Mouse (Mus musculus) ES-E14 (cell line): Measurements from ENCODE around the gene Srpk2. TPM values are rescaled to one million over a fixed set of nuclear protein-coding genes. Genes with fewer than 3 reads are reported as not detected.

Experiments
- DNase-seq: peaks from one replicate; pipeline ENCODE4 v3.0.0-alpha.2; 2013; ENCODE audit warnings: low read depth, low spot score
- H3K27ac ChIP-seq: 2 replicates; pipeline ENCODE4 v1.5.1; 2012; ENCODE audit warnings: low read depth, mild to moderate bottlenecking, low read length, moderate library complexity, mixed read lengths; ENCODE audit not compliant: poor library complexity, insufficient read depth, severe bottlenecking
- H3K36me3 ChIP-seq: 2 replicates; pipeline ENCODE4 v1.6.1; 2012; ENCODE audit warnings: mild to moderate bottlenecking, low read length, moderate library complexity, mixed read lengths; ENCODE audit not compliant: control insufficient read depth, poor library complexity, insufficient read depth, severe bottlenecking
- H3K4me1 ChIP-seq, 2 experiments: fragments of 150-350 bp in 1 of 2; sonication (generic) in 1 of 2; 2 replicates each; pipeline ENCODE4 v1.6.1; 2012; ENCODE audit warnings: low read length in 2 of 2, mild to moderate bottlenecking in 1 of 2, mixed read lengths in 1 of 2; ENCODE audit not compliant: control insufficient read depth in 2 of 2, insufficient read depth in 2 of 2, poor library complexity in 1 of 2
- H3K4me3 ChIP-seq, 2 experiments: fragments of 150-350 bp in 1 of 2; sonication (generic) in 1 of 2; 2 replicates each; pipeline ENCODE4 v1.5.1; 2012; ENCODE audit warnings: low read length in 2 of 2, low read depth in 1 of 2, mild to moderate bottlenecking in 1 of 2, mixed read lengths in 1 of 2; ENCODE audit not compliant: insufficient read depth in 1 of 2, poor library complexity in 1 of 2, severe bottlenecking in 1 of 2
- H3K9ac ChIP-seq: 2 replicates; pipeline ENCODE4 v1.6.1; 2012; ENCODE audit warnings: low read depth, mild to moderate bottlenecking, low read length, mixed read lengths; ENCODE audit not compliant: poor library complexity, insufficient read depth, severe bottlenecking
- H3K9me3 ChIP-seq: fragments of 150-350 bp; sonication (generic); 2 replicates; pipeline ENCODE4 v1.6.1; 2012; ENCODE audit warnings: low read depth, mild to moderate bottlenecking, low read length; ENCODE audit not compliant: control insufficient read depth, insufficient read depth
- CHD2 ChIP-seq: IDR thresholded peaks from 2 replicates; pipeline ENCODE4 v1.6.1; 2014; ENCODE audit warnings: mild to moderate bottlenecking, low read depth, low read length, inconsistent platforms
- HCFC1 ChIP-seq: IDR thresholded peaks from 2 replicates; pipeline ENCODE4 v1.6.1; 2012; ENCODE audit warnings: low read length, inconsistent platforms, borderline replicate concordance; ENCODE audit not compliant: insufficient read depth
- MAFK ChIP-seq: IDR thresholded peaks from 2 replicates; pipeline ENCODE4 v1.6.1; 2014; ENCODE audit warnings: mild to moderate bottlenecking, low read depth, low read length, inconsistent platforms; ENCODE audit not compliant: insufficient read depth
- ZC3H11A ChIP-seq: IDR thresholded peaks from 2 replicates; pipeline ENCODE4 v1.6.1; 2012; ENCODE audit warnings: low read depth, mild to moderate bottlenecking, inconsistent platforms, low read length, borderline replicate concordance
- ZNF384 ChIP-seq: IDR thresholded peaks from 2 replicates; pipeline ENCODE4 v1.6.1; 2012; ENCODE audit warnings: low read depth, low read length, inconsistent platforms
- in situ Hi-C, 2 experiments: fragments of 600-800 bp; cut with MboI; formaldehyde crosslinking; loops; one replicate each; pipeline ENCODE4 v1.15.1; 2025; ENCODE audit warnings: low sequenced_read_pairs in 2 of 2, inconsistent platforms in 1 of 2; ENCODE audit not compliant: unreplicated experiment in 2 of 2
- total RNA-seq: library from RNA; depleted of rRNA; stranded (reverse); fragments of 300-350 nt; gene quantifications from 2 replicates; pipeline ENCODE4 v1.2.3, GENCODE M21; 2012

Gene Srpk2
- total RNA-seq, 1 experiment, result 23.3 TPM

GRCm38 (mm10) chr5:23683431-23683830 lies 986 bp downstream of the Srpk2 start:
- TF ChIP-seq ZC3H11A, result no peak
- no peak for TF ChIP-seq MAFK
- no peak for TF ChIP-seq HCFC1
- TF ChIP-seq ZNF384, result no peak
- TF ChIP-seq CHD2, result no peak
- H3K9ac ChIP-seq, result no peak overlapping the region
- H3K9me3 ChIP-seq, result no peaks in the 10 kb centered on the region
- in situ Hi-C loops, result no loop called here
- H3K4me1 ChIP-seq, result peaks cover 0 to 2% of the 10 kb centered on the region in 2 experiments; a peak in 1 of 4 replicates
- H3K4me3 ChIP-seq, result no peak overlapping the region
- no peaks in the 10 kb centered on the region for H3K36me3 ChIP-seq
- H3K27ac ChIP-seq, result no peak overlapping the region
- no peak for DNase-seq

GRCm38 (mm10) chr5:23679006-23679405 lies 5.4 kb downstream of the Srpk2 start:
- no peak for TF ChIP-seq MAFK
- no peak for TF ChIP-seq CHD2
- TF ChIP-seq HCFC1, result no peak
- no peak for TF ChIP-seq ZNF384
- TF ChIP-seq ZC3H11A, result no peak
- DNase-seq, result no peak
- in situ Hi-C loops, result no loop called here
- no peak overlapping the region for H3K27ac ChIP-seq
- H3K4me1 ChIP-seq, result peaks cover 2 to 5% of the 10 kb centered on the region in 2 experiments; a peak in 3 of 4 replicates
- H3K36me3 ChIP-seq, result no peaks in the 10 kb centered on the region
- no peak overlapping the region for H3K9ac ChIP-seq
- H3K4me3 ChIP-seq, result no peak overlapping the region
- no peaks in the 10 kb centered on the region for H3K9me3 ChIP-seq

DNA sequence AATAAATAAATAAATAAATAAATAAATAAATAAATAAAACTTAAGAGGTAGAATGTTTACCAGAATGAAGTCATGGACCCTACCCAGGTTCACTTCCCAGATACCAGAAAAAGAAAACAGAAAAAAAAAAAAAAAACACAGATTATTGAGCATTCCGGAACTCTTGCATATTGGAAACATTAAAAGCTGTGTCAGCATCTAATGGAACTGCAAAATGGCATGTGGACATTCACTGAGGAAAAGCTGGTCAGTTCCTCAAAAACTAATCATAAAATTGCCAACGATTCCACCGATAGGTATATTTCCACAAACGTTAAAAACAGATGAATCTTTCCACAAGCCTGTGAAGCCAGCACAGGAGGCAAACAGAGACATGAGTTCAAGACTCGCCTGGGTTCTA lies 6.5 kb downstream of the Srpk2 start:
- in situ Hi-C loops, result no loop called here
- Histone ChIP-seq H3K4me1 (peaks cover 2 to 5% of the 10 kb centered on the region in 2 experiments; a peak in 3 of 4 replicates), H3K27ac (no peak overlapping the region), H3K9ac (no peak overlapping the region), H3K36me3 (no peaks in the 10 kb centered on the region), H3K9me3 (no peaks in the 10 kb centered on the region), H3K4me3 (no peak overlapping the region)
- no peak for DNase-seq
- TF ChIP-seq ZC3H11A (no peak), MAFK (peak; percentile 48; the same call in 1 of the 2 replicates)

GRCm38 (mm10) chr5:23677072-23677453 lies 7.4 kb downstream of the Srpk2 start:
- Histone ChIP-seq H3K9ac (no peak overlapping the region), H3K4me3 (no peak overlapping the region), H3K36me3 (no peaks in the 10 kb centered on the region), H3K9me3 (no peaks in the 10 kb centered on the region), H3K27ac (no peak overlapping the region), H3K4me1 (peaks cover 2 to 5% of the 10 kb centered on the region in 2 experiments; a peak in 3 of 4 replicates)
- in situ Hi-C loops, result no loop called here
- TF ChIP-seq ZNF384 (peak; percentile 12; the same call in 1 of the 2 replicates), MAFK (peak; percentile 80), HCFC1 (no peak)
- DNase-seq, result no peak
